Mouse (Mus musculus) midbrain, embryonic 15.5 days (tissue): ENCODE results near the gene Sirt1. TPM values are rescaled to one million over a fixed set of nuclear protein-coding genes. Genes with fewer than 3 reads are reported as not detected.

Experiments
- ATAC-seq: fragments of 200-750 bp; cut with Nextera tagmentation; replicated peaks from 2 replicates; pipeline ENCODE4 v1.8.0; 2017; ENCODE audit warnings: moderate TSS enrichment
- H3K27ac ChIP-seq: fragments of 300-500 bp; sonication (generic); 2 replicates; pipeline ENCODE4 v1.5.1; 2015; ENCODE audit warnings: mild to moderate bottlenecking, inconsistent platforms
- H3K27me3 ChIP-seq: fragments of 300-500 bp; sonication (generic); replicated peaks from 2 replicates; pipeline ENCODE4 v1.6.1; 2015; ENCODE audit warnings: inconsistent platforms
- H3K36me3 ChIP-seq: fragments of 300-500 bp; sonication (generic); replicated peaks from 2 replicates; pipeline ENCODE4 v1.6.1; 2015; ENCODE audit warnings: inconsistent platforms
- H3K4me1 ChIP-seq: fragments of 300-500 bp; sonication (generic); 2 replicates; pipeline ENCODE4 v1.6.1; 2015; ENCODE audit warnings: inconsistent platforms
- H3K4me2 ChIP-seq: fragments of 300-500 bp; sonication (generic); 2 replicates; pipeline ENCODE4 v1.6.1; 2015; ENCODE audit warnings: inconsistent platforms, mild to moderate bottlenecking, moderate library complexity
- H3K4me3 ChIP-seq: fragments of 300-500 bp; sonication (generic); 2 replicates; pipeline ENCODE4 v1.5.1; 2015; ENCODE audit warnings: mild to moderate bottlenecking, inconsistent platforms
- H3K9ac ChIP-seq: fragments of 300-500 bp; sonication (generic); 2 replicates; pipeline ENCODE4 v1.6.1; 2015; ENCODE audit warnings: mild to moderate bottlenecking, inconsistent platforms
- H3K9me3 ChIP-seq: fragments of 300-500 bp; sonication (generic); 2 replicates; pipeline ENCODE4 v1.6.1; 2016; ENCODE audit warnings: inconsistent platforms
- WGBS: fragments of 180-500 bp; shearing (Covaris S2); methylation state at CpG from one replicate; pipeline ENCODE4 v1.1.7; 2015; ENCODE audit warnings: mixed read lengths; 5-methylcytosine and 5-hydroxymethylcytosine counted together
- polyA plus RNA-seq: library from polyadenylated mRNA; unstranded; fragments of >200 nt; fragmentation: Nextera tagmentation; extraction: Ambion mirVana; gene quantifications from 2 replicates; pipeline ENCODE4 v1.2.1, GENCODE M21; 2015

Sirt1 gene
- polyA plus RNA-seq, 1 experiment from 2014 or later, result 6.1 TPM

- H3K27ac ChIP-seq, result no peak overlapping the region
- H3K27me3 ChIP-seq, result no peaks in the 10 kb centered on the region
- H3K36me3 ChIP-seq, result peaks cover 25% of the 10 kb centered on the region; the same call in 1 of the 2 replicates
- 91% methylated on average over 3 of the region's 3 CpGs for WGBS
- ATAC-seq, result no peak
- H3K4me3 ChIP-seq, result no peak overlapping the region
- H3K9me3 ChIP-seq, result no peaks in the 10 kb centered on the region
- H3K9ac ChIP-seq, result no peak overlapping the region
- H3K4me1 ChIP-seq, result no peaks in the 10 kb centered on the region
- H3K4me2 ChIP-seq, result no peak overlapping the region
Measured at GRCm38 (mm10) chr10:63279851-63280250, 101.7 kb downstream of the Sirt1 start.

- no peak for ATAC-seq
- Histone ChIP-seq H3K4me1 (no peaks in the 10 kb centered on the region), H3K9me3 (no peaks in the 10 kb centered on the region), H3K27me3 (no peaks in the 10 kb centered on the region), H3K36me3 (peaks cover 22% of the 10 kb centered on the region), H3K9ac (no peak overlapping the region), H3K27ac (no peak overlapping the region), H3K4me2 (no peak overlapping the region), H3K4me3 (no peak overlapping the region)
- WGBS, result 92% methylated on average over 3 of the region's 3 CpGs
Measured at GRCm38 (mm10) chr10:63277010-63277409, 104.5 kb downstream of the Sirt1 start.

GRCm38 (mm10) chr10:63272868-63273267 is 108.6 kb downstream of the Sirt1 start:
- Histone ChIP-seq H3K36me3 (peaks cover 15% of the 10 kb centered on the region), H3K9me3 (no peaks in the 10 kb centered on the region), H3K27ac (no peak overlapping the region), H3K27me3 (no peaks in the 10 kb centered on the region), H3K4me2 (no peak overlapping the region), H3K4me1 (no peaks in the 10 kb centered on the region), H3K9ac (no peak overlapping the region), H3K4me3 (no peak overlapping the region)
- no peak for ATAC-seq
- WGBS, result 89% methylated on average over 5 of the region's 5 CpGs

- H3K4me3 ChIP-seq, result no peak overlapping the region
- no peak overlapping the region for H3K27ac ChIP-seq
- H3K4me2 ChIP-seq, result no peak overlapping the region
- no peak overlapping the region for H3K9ac ChIP-seq
- no peaks in the 10 kb centered on the region for H3K27me3 ChIP-seq
- no peaks in the 10 kb centered on the region for H3K4me1 ChIP-seq
- ATAC-seq, result no peak
- H3K36me3 ChIP-seq, result peaks cover 11% of the 10 kb centered on the region
- no peaks in the 10 kb centered on the region for H3K9me3 ChIP-seq
Measured at GRCm38 (mm10) chr10:63272401-63272800, 109.1 kb downstream of the Sirt1 start.

Other genes with a start within 250 kb of the Sirt1 start
- gene Mypn, start 177.8 kb downstream of the Sirt1 start, polyA plus RNA-seq, result 0.21 and 0.31 TPM in 2 replicates
- 29.5 and 31.1 TPM in 2 replicates for gene Herc4, start 137.9 kb downstream of the Sirt1 start, polyA plus RNA-seq
- gene Dnajc12, start 739 bp upstream of the Sirt1 start, polyA plus RNA-seq, result 18.0 and 20.3 TPM in 2 replicates
- not detected in 2 replicates for gene Gm7075, start 40.1 kb upstream of the Sirt1 start, polyA plus RNA-seq
- gene Ctnna3, start 48.4 kb upstream of the Sirt1 start, polyA plus RNA-seq, result 0.61 and 0.80 TPM in 2 replicates